Mouse (Mus musculus) thymus, adult 2 months (tissue): ENCODE measurements around the gene Tef.

Source experiments
- CTCF ChIP-seq: fragments of 200-500 bp; IDR thresholded peaks from 2 replicates; pipeline ENCODE4 v1.5.1; 2012; ENCODE audit warnings: mild to moderate bottlenecking, control low read depth, low read length, moderate library complexity, borderline replicate concordance; ENCODE audit not compliant: control insufficient read depth, poor library complexity, insufficient read depth; ENCODE audit errors: extremely low read depth
- POLR2A ChIP-seq: fragments of 200-500 bp; IDR thresholded peaks from 2 replicates; pipeline ENCODE4 v1.6.1; 2012; ENCODE audit warnings: mild to moderate bottlenecking, low read length, control low read depth, moderate library complexity; ENCODE audit not compliant: control insufficient read depth, poor library complexity, insufficient read depth; ENCODE audit errors: extremely low read depth

- TF ChIP-seq POLR2A = peak; percentile 34; the same call in 1 of the 2 replicates
- no peak for TF ChIP-seq CTCF
These were observed 70.3 kb downstream of the Tef start, which contains the start of gene Aco2 for GRCm38 (mm10) chr15:81872262-81873136.
